Mouse (Mus musculus): ENCODE data around the gene Zfp738. TPM values are rescaled to one million over a fixed set of nuclear protein-coding genes. Genes with fewer than 3 reads are reported as not detected.

The Zfp738 gene
- polyA plus RNA-seq (2017; shearing (Covaris generic)) = 21.9 TPM

DNA sequence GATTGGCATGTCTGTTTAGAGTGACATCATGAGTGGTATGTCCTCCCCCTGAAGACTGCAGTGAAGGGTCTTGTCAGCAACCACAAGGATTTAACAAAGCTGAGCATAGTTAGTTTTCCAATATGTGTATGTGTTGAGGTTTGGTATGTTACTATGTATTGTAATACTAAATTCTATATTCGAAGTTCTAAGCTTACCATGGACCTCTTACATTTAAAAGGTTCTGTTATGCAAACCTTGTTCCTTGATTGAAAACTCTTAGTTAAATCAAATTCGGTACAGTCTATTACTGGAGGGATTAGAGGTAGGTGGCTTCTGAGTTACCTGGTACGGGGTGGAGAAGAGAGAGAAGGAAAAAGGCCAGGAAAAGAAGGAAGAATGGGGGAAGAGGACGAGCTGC, at the start of gene Zfp738:
Zfp738 (minus strand) TSS at position 101 of the 400 bp plus-strand sequence.

DNA sequence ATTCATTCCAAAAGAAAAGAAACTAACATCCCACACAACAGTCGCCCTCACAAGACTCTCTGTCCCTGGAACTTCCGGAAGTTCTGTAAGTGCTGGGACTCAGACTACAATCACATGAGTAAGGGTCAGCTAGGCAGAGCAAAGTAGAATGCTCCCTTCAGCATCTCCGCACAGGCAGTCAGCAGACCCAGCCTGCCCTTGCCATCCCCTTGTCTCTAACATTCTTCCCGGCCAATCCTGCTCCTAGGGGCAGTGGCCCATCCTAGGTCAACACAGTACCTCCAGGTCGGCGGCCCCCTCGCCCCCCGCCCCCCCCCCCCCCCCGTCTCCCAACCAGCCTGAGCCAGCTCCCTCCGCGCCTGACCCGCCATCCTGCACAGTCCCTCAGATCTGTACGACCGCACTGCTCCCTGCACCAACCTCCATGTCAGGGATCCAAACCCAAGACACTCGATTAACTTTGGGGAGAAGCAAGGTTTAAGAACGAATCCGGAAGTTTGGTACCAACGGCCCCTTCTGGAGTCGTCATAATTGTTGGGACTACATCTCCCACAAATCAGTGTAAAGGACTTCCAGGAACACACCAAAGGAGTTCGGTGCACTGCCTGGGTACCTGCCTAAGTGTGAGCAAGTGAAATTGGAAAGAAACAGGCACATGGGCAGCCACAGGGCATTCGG, 41.9 kb upstream of the Zfp738 start, which contains the start of gene Zfp65:
Zfp65 (minus strand) TSS at position 533 of the 678 bp plus-strand sequence.

DNA sequence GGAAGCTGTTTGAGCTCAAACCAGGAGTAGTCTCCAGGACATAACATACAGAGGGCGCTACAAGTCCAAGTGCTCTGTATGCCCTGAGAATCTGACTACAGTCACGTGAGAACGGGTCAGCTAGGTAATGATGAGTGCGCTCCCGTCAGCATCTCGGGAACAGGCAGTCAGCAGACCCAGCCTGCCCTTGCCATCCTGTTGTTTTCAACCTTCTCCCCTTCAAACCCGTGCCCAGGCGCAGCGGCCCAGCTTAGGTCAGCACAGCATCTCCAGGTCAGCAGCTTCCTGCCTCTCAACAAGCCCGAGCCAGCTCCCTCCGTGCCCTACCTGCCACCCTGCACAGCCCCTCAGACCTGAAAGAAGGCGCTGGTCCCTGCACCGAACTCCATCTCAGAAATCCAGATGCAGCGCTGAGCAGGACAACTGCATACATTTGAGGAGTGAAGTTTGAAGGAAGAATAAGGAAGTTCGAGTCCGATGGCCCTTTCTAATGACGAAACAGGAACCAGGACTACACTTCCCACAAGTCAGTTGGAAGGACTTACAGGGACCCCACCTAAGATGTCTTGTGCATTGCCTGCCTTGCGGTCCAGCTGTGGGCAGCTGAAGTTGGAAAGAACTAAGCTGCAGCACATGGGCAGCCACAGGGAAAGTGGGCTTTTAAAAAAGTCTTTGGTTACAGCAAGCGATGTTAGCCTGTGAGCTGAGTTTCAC, 49.4 kb downstream of the Zfp738 start, which contains the start of the genes Gm49345 and Zfp729a:
Gm49345 (minus strand) TSS at position 476 of the 714 bp plus-strand sequence.
Zfp729a (minus strand) TSS at position 498 of the 714 bp plus-strand sequence.

DNA sequence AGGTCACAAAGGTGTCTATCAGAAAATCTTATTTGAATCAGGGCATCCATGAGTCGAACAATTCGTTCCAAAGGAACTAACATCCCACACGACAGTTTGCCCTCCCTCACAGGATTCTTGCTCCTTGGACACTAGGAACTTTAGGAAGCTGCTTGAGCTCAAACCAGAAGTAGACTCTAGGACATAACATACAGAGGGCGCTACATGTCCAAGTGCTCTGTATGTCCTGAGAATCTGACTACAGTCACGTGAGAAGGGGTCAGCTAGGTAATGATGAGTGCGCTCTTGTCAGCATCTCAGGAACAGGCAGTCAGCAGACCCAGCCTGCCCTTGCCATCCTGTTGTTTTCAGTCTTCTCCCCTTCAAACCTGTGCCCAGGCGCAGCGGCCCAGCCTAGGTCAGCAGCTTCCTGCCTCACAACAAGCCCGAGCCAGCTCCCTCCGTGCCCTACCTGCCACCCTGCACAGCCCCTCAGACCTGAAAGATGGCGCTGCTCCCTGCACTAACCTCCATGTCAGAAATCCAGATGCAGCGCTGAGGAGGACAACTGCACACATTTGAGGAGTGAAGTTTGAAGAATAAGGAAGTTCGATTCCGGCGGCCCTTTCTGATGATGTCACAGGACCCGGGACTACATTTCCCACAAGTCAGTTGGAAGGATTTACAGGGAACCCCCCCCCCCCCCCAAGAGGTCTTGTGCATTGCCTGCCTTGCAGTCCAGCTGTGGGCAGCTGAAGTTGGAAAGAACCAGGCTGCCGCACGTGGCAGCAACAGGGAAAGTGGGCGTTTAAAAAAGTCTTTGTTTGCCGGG, 77.6 kb downstream of the Zfp738 start, which contains the start of gene Zfp729b:
Zfp729b (minus strand) TSS at position 642 of the 811 bp plus-strand sequence.

Other genes starting within 250 kb of the Zfp738 start
- 21.5 TPM for gene Zfp874a, start 235.4 kb downstream of the Zfp738 start, polyA plus RNA-seq (2017; shearing (Covaris generic))
- 15.3 TPM for gene Zfp874b, start 202.8 kb downstream of the Zfp738 start, polyA plus RNA-seq (2017; shearing (Covaris generic))
- 17.2 TPM for gene Zfp58, start 186.5 kb downstream of the Zfp738 start, polyA plus RNA-seq (2017; shearing (Covaris generic))
- not detected for gene Gm26965, start 160.9 kb downstream of the Zfp738 start, polyA plus RNA-seq (2017; shearing (Covaris generic))
- gene Zfp87, start 160.9 kb downstream of the Zfp738 start, polyA plus RNA-seq (2017; shearing (Covaris generic)) = 46.9 TPM
- 21.4 TPM for gene Zfp748, start 133.2 kb downstream of the Zfp738 start, polyA plus RNA-seq (2017; shearing (Covaris generic))
- 8.5 TPM for gene Zfp729b, start 77.4 kb downstream of the Zfp738 start, polyA plus RNA-seq (2017; shearing (Covaris generic))
- 6.1 TPM for gene Gm49345, start 49.3 kb downstream of the Zfp738 start, polyA plus RNA-seq (2017; shearing (Covaris generic))
- gene Zfp729a, start 49.3 kb downstream of the Zfp738 start, polyA plus RNA-seq (2017; shearing (Covaris generic)) = 8.2 TPM
- gene Zfp65, start 42.1 kb upstream of the Zfp738 start, polyA plus RNA-seq (2017; shearing (Covaris generic)) = 10.6 TPM
- 11.7 TPM for gene Zfp85, start 68.2 kb upstream of the Zfp738 start, polyA plus RNA-seq (2017; shearing (Covaris generic))
- 3.0 TPM for gene Zfp493, start 92.6 kb upstream of the Zfp738 start, polyA plus RNA-seq (2017; shearing (Covaris generic))
- 6.7 TPM for gene Zfp273, start 126.7 kb upstream of the Zfp738 start, polyA plus RNA-seq (2017; shearing (Covaris generic))
- gene Gm10037, start 144.0 kb upstream of the Zfp738 start, polyA plus RNA-seq (2017; shearing (Covaris generic)) = 0.43 TPM
- not detected for gene BC048507, start 176.3 kb upstream of the Zfp738 start, polyA plus RNA-seq (2017; shearing (Covaris generic))

Measured in activated CD4-positive, CD25-positive, alpha-beta regulatory T cell, adult 9 weeks (primary cell).